Mouse (Mus musculus) right cerebral cortex, adult 18-20 months (tissue): ENCODE measurements around the gene Zdhhc13.

Source experiments
- DNase-seq: peaks from one replicate; pipeline ENCODE4 v3.0.0; 2022; ENCODE audit warnings: mixed read lengths

Gene Zdhhc13

GRCm38 (mm10) chr7:48788348-48788747 lies 455 bp upstream of the Zdhhc13 start:
- DNase-seq, result no peak

DNA sequence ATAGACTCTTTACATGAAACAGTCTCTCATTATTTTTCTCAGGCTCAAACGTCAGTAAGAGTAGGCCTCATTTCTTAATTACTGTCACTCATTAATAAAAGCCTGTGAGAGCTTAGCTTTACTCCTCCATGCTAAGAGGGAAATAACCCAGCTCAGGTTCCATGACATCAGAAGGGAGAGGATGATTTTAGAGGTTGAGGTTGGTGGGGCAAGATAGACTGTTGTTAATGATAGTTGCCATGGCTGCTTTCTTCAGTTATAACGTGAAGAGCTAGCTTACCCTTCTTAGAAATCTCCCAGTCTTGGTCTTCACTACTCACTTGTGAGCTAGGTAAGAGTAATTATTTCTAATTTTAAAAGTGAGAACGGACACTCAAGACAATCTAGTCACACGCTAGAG lies 1.3 kb downstream of the Zdhhc13 start:
- DNase-seq, result no peak

DNA sequence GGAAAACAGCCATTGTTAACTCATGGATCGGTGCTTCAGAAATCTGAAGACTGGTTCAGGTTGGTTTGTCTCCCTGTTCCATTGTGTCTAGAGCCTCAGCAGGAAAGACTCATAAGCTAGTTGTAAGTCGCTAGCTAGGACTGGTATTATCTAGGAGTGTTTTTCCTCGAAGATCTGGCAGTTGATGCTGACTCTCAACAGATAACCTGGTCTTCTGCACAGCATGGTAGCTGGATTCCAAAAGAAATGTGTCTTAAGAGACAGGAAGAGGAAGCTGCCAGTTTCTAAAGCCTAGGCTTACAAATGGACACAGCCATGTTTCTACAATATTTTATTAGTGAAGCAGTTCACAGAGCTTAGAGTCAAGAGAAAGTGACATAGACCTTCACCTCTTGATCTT lies 2.6 kb downstream of the Zdhhc13 start:
- DNase-seq, result no peak

DNA sequence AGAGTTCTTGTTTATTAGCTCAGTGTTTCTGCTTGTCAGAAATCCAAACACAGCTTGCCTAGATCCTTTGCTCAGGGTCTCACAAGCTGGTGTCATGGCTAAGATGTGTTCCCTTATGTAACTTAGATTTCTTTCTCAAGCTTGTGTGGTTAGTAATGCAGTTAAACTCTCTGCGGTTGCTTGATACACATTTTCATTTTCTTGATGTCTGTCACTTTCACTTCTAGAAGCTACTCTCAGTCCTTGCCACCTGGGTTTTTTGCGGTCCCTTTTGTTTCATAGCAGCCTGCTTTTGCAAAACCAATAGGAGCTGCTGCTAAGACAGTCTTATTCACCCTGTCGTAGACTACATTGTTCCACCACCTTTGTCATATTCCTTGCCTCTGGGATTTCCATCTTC lies 6.3 kb downstream of the Zdhhc13 start:
- no peak for DNase-seq

DNA sequence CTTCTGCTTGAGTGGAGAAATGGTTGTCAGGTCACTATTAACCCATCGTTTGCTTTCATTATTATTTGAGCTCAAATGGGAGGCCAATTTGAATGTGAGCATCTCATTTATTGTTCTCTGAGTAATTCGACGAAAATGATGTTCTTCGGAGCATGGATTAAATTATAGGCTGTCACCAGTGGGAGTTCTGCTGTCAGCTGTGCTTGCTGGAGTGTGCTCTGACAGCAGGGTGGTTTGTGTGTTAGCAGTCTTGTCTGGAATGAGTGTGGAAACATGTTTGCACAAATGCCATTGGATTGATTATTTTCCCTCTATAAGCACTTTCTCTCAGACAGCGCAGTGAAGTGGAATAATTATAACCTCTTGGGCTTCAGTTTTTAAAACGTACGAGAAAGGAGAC lies 14.6 kb downstream of the Zdhhc13 start:
- no peak for DNase-seq

- DNase-seq, result no peak
Measured at GRCm38 (mm10) chr7:48806587-48806986, 17.8 kb downstream of the Zdhhc13 start.

DNA sequence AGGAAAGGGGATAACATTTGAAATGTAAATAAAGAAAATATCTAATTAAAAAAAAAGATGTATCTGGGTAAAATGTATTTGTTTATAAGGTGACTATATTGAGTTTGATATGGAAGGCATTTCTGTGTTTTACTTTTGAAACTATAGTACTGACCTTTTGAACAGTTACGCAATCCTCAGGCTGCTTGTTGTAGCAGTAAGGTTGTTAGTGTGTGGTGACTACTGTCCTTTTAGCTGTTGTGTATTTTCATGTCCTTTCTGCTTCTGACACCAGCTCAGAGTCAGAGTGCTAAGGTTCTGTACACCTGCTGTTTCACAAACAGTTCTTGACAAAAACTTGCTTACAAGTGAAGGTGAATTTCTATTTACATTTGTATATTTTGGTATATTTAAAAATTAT lies 21.8 kb downstream of the Zdhhc13 start:
- DNase-seq, result no peak

GRCm38 (mm10) chr7:48812358-48812757 lies 23.6 kb downstream of the Zdhhc13 start:
- no peak for DNase-seq

GRCm38 (mm10) chr7:48813594-48813993 lies 24.8 kb downstream of the Zdhhc13 start:
- no peak for DNase-seq

DNA sequence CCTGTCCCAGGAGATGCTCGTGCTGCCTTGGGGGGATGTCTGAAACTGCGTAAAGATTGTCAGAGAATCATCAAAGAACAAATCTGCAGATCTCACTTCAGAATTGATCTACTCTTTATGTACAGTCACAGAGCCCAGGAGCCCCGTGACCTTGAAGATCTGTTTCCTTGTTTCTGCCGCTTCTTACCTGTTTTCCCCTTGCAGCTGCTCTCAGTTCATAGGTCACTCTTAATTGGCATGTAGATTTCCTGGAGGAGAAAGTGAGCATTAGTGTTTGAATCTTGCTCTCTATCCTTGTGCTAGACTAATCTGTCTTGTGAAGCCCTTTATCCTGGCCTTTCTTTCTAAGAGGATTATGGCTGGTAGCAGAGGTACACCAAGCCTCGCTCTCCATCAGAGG lies 32.9 kb downstream of the Zdhhc13 start:
- no peak for DNase-seq

DNA sequence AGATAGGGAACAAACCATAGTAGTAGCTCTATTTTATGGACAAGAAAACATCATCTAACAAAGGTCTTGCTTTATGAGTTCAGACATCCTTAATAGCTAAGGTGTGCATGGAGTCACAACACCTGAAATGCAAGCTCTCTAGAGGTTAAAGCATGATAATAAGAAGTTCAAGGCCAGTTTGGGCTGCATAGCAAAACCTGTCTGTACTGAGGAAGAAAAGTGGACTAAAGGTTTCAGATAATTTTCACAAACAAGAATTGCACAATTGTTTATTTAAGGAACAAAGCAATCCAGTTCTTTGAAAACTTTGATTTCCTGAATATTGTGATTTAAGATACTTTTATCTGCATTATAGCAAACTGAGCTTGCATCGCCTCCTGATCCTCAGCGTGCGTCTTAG lies 34.8 kb downstream of the Zdhhc13 start:
- no peak for DNase-seq

- DNase-seq, result no peak
Measured at GRCm38 (mm10) chr7:48824671-48825070, 35.9 kb downstream of the Zdhhc13 start.

GRCm38 (mm10) chr7:48825170-48825569 lies 36.4 kb downstream of the Zdhhc13 start:
- DNase-seq, result no peak

- DNase-seq, result no peak
Measured at GRCm38 (mm10) chr7:48829177-48829910, 40.5 kb downstream of the Zdhhc13 start.

GRCm38 (mm10) chr7:48830395-48830794 lies 41.6 kb downstream of the Zdhhc13 start:
- no peak for DNase-seq

DNA sequence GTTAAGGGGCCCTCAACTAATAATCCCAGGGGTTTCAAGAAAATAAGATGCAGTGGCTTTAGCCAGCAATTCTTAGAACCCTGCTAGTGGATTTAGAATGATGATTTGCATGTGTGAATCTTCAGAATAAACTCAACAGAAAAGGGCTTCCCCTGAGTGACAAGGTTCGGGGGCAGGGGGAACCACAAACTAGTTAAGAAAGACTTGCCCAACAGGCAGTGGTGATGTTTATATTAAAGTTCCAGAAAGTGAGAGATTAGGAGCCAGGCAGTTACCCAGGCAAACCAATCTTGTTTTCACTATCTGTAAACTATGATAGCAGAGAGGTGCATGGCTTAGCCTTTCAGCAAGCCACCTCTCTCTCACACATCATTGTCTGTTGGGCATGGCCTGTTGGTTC lies 43.9 kb downstream of the Zdhhc13 start:
- DNase-seq, result no peak

- DNase-seq, result no peak
Measured at GRCm38 (mm10) chr7:48834371-48834970, 45.7 kb downstream of the Zdhhc13 start.

GRCm38 (mm10) chr7:48834989-48835626 lies 46.3 kb downstream of the Zdhhc13 start:
- DNase-seq, result no peak

DNA sequence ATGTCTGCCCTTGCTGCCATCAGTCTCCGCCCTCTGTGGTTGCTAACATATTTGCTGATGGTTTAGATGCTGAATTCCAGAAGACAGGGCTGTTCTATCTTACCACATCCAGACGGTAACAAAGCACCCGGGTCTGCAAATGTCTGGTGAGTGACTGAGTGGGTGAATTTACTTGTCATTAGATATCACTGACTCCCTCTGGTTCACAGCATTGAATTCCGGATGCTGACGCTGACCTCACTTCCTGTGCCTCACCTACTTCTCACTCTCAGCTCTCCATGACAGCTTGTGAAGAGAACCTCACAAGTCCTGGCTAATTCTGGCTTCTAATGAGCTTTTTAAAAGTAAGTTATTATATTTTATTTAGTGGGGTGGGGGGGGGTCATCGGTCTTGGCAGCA lies 48.1 kb downstream of the Zdhhc13 start:
- DNase-seq, result no peak

GRCm38 (mm10) chr7:48838434-48838833 lies 49.6 kb downstream of the Zdhhc13 start:
- DNase-seq, result no peak

DNA sequence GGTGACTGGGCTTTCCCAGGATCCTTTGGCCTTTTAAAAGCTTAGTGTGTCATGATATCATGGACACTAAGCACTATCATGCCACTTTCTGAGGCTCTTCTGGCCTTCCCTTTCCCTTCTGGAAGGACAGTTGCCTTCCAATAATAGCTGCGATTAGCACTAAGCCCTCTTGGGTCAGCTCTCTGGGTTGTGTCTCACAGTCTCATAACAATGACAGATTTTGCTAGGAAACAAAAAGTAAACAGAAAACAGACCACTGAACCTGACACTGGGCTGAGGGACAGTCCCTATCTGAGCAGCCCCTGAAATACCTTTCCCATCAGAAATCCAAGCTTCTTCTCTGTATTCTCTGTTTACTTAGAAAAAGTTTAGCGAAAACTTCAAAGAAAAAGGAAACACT lies 51.7 kb downstream of the Zdhhc13 start:
- no peak for DNase-seq

DNA sequence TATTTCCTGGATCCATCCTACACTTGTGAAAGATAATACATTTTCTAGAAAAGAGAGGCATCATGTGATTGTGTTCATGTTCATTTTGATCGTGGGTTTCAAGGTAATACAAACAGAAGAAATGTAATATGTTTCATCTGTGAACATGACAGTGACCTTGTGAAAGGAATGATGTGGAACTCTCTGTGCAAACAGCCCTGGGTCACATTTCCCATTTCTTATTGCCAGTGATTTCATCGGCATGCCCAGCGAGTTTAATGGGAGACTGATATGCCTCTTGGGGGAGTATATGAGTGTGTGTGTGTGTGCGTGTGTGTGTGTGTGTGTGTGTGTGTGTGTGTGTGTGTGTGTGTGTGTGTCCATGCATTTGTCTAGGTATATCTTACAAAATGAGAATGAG lies 52.7 kb downstream of the Zdhhc13 start:
- no peak for DNase-seq

DNA sequence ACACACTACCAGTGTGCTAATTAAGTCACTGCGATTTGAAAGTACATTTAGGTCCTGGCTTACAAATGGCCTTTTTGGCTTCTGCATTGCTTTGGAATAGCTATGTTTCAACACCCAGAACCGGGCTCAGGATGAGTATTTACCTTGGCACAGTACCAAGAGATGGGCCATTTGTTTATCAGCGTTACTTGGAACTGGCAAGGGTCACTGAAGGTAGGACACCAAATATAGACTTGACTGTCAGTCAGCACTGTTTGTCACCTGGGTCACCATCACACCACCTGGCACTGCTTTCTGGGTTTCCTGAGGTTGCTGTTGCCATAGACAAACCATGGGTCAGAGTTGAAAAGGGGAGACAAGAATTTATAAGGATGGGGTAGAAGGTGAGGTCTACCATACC lies 53.5 kb downstream of the Zdhhc13 start:
- no peak for DNase-seq

- DNase-seq, result no peak
Measured at GRCm38 (mm10) chr7:48843541-48843940, 54.7 kb downstream of the Zdhhc13 start.
